ENCODE assay signal across 10 mouse cellular contexts in the genomic region with DNA sequence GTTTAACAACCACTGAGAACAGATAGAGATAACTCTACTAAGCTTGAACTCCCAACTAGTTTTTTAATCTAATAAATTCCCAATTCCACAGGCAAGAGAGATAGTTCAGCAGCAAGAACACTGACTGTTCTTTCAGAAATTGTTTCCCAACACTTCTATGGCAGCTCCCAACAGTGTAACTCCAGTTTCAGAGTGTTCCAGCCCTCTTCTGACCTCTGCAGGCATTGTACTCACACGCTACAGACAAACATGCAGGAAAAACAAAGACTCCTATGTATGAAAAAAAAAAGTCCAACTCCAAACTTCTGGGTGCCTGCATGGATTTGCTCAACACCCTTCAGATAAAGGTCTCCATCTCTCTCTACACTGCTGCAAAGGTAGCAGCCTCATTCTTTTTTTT. TPM values are rescaled to one million over a fixed set of nuclear protein-coding genes. Genes with fewer than 3 reads are reported as not detected.
DNase-seq lines count a peak whose midpoint lies in the region; ATAC-seq and TF ChIP-seq lines count a peak whose summit lies in the region.
"Had no signal": no experiment of that assay in that cellular context is flagged by ENCODE, and none has a peak within 500 bp of the region (broad histone marks: within the 10 kb centered on the region; RNA-seq: fewer than 3 reads in every experiment).

No protein-coding gene starts in this region.

- H3K27ac ChIP-seq in heart, postnatal 0 days (ENCODE audit: low read depth), result no peak overlapping the region
- no peak overlapping the region for H3K27ac ChIP-seq in hindbrain, embryonic 12.5 days
- peak overlapping the region; percentile 5; the same call in 1 of the 2 replicates for H3K27ac ChIP-seq in liver, postnatal 0 days (ENCODE audit: low read depth)

- H3K4me2 ChIP-seq in heart, postnatal 0 days (ENCODE audit: low read depth, low read length), result peak overlapping the region; percentile 15; the same call in 1 of the 2 replicates
- H3K4me2 ChIP-seq in hindbrain, embryonic 12.5 days (replicated peaks), result peak overlapping the region; percentile 60
- H3K4me2 ChIP-seq in liver, postnatal 0 days (ENCODE audit: low read depth, low read length), result peak overlapping the region; percentile 76

- H3K4me1 ChIP-seq in heart, postnatal 0 days (ENCODE audit: control insufficient read depth, insufficient read depth), result peaks cover 27% of the 10 kb centered on the region
- H3K4me1 ChIP-seq in hindbrain, embryonic 12.5 days, result peaks cover 34% of the 10 kb centered on the region
- peaks cover 45% of the 10 kb centered on the region for H3K4me1 ChIP-seq in liver, postnatal 0 days (ENCODE audit: insufficient read depth)

- peaks cover 29% of the 10 kb centered on the region for H3K36me3 ChIP-seq in heart, postnatal 0 days (replicated peaks; ENCODE audit: control insufficient read depth, insufficient read depth, low read length)
- peaks cover 33% of the 10 kb centered on the region for H3K36me3 ChIP-seq in hindbrain, embryonic 12.5 days
- peaks cover 50% of the 10 kb centered on the region for H3K36me3 ChIP-seq in liver, postnatal 0 days (replicated peaks; ENCODE audit: insufficient read depth, low read length)

- no peak for TF ChIP-seq EP300 in heart, postnatal 0 days (IDR thresholded peaks at IDR 0.05; ENCODE audit: low read depth)
- TF ChIP-seq EP300 in liver, postnatal 0 days (IDR thresholded peaks at IDR 0.05; ENCODE audit: low read depth), result no peak

- no peaks in the 10 kb centered on the region for H3K27me3 ChIP-seq in heart, postnatal 0 days (ENCODE audit: control insufficient read depth, insufficient read depth, low read length)
- no peaks in the 10 kb centered on the region for H3K27me3 ChIP-seq in hindbrain, embryonic 12.5 days
- no peaks in the 10 kb centered on the region for H3K27me3 ChIP-seq in liver, postnatal 0 days (ENCODE audit: insufficient read depth, low read length)

- no peak for ATAC-seq in heart, postnatal 0 days (ENCODE audit: insufficient read depth, low read depth)
- no peak for ATAC-seq in hindbrain, embryonic 12.5 days (ENCODE audit: low FRiP score)
- no peak for ATAC-seq in liver, postnatal 0 days
- ATAC-seq in CD4-positive, CD25-positive, alpha-beta regulatory T cell, adult 4 months, result no peak
- ATAC-seq in megakaryocyte, adult 5-6 weeks (ENCODE audit: poor library complexity, severe bottlenecking), result no peak

- no peak for DNase-seq in heart, postnatal 0 days (ENCODE audit: low spot score)
- DNase-seq in heart, adult 18-20 months, result no peak
- DNase-seq in NIH3T3 (ENCODE audit: low read depth), result peak; percentile 52
- DNase-seq in liver, postnatal 0 days, result no peak
- DNase-seq in cerebellum, postnatal 25 days, result no peak
- DNase-seq: gastrocnemius, postnatal 10 days; lung, postnatal 36 days had no signal

- WGBS in heart, postnatal 0 days, result 16% methylated on average over 1 of the region's 1 CpGs
- 28% methylated on average over 1 of the region's 1 CpGs for WGBS in hindbrain, embryonic 12.5 days
- WGBS in liver, postnatal 0 days (ENCODE audit: insufficient replicate concordance), result 39% methylated on average over 1 of the region's 1 CpGs

- no peaks in the 10 kb centered on the region for H3K9me3 ChIP-seq in heart, postnatal 0 days (replicated peaks; ENCODE audit: control insufficient read depth, low read length)
- H3K9me3 ChIP-seq in hindbrain, embryonic 12.5 days (replicated peaks), result no peaks in the 10 kb centered on the region
- H3K9me3 ChIP-seq in liver, postnatal 0 days (ENCODE audit: low read length), result no peaks in the 10 kb centered on the region

- no peak for TF ChIP-seq CTCF in heart, postnatal 0 days (IDR thresholded peaks at IDR 0.05; ENCODE audit: low read depth)
- TF ChIP-seq CTCF in liver, postnatal 0 days (IDR thresholded peaks at IDR 0.05; ENCODE audit: low read depth), result no peak

- H3K9ac ChIP-seq in heart, postnatal 0 days (replicated peaks; ENCODE audit: low read depth, low read length), result no peak overlapping the region
- H3K9ac ChIP-seq in hindbrain, embryonic 12.5 days, result peak overlapping the region; percentile 92; the same call in 1 of the 2 replicates
- peak overlapping the region; percentile 18; the same call in 1 of the 2 replicates for H3K9ac ChIP-seq in liver, postnatal 0 days (replicated peaks)

- H3K4me3 ChIP-seq in heart, postnatal 0 days (ENCODE audit: low read depth, low read length), result no peak overlapping the region
- peak overlapping the region; percentile 93 for H3K4me3 ChIP-seq in hindbrain, embryonic 12.5 days
- no peak overlapping the region; the same call in 1 of the 2 replicates for H3K4me3 ChIP-seq in liver, postnatal 0 days (ENCODE audit: low read depth, low read length)

RNA-seq across cellular contexts. Expression of a gene that starts 2.3 kb away (rescaled TPM):
- 97.3 and 101 TPM in 2 replicates for total RNA-seq in heart, postnatal 0 days (2014; rRNA removed; ENCODE audit: low replicate concordance)
- polyA plus RNA-seq in heart, postnatal 0 days (2015; fragmentation: Nextera tagmentation; extraction: Ambion mirVana), result 221 and 222 TPM in 2 replicates
- total RNA-seq in heart, adult 18-20 months (2021), result 10 to 100 TPM; 74.1 to 78.0 TPM
- 465 and 467 TPM in 2 replicates for polyA plus RNA-seq in hindbrain, embryonic 12.5 days (2016; fragmentation: Nextera tagmentation; extraction: Ambion mirVana)
- 163 and 167 TPM in 2 replicates for polyA plus RNA-seq in liver, postnatal 0 days (2015; fragmentation: Nextera tagmentation; extraction: Ambion mirVana)
- 100 to 1,000 TPM; 252 to 315 TPM for polyA plus RNA-seq in CD4-positive, CD25-positive, alpha-beta regulatory T cell, adult 4 months (2017; shearing (Covaris generic))
- total RNA-seq in megakaryocyte, adult 5-6 weeks (2015), result 174 and 182 TPM in 2 replicates
- 86.5 and 88.9 TPM in 2 replicates for total RNA-seq in megakaryocyte, adult 5-6 weeks (2017)

RNA-seq across cellular contexts. Expression of a gene that starts 2.6 kb away (rescaled TPM):
- 13.5 and 20.8 TPM in 2 replicates for total RNA-seq in heart, postnatal 0 days (2014; rRNA removed; ENCODE audit: low replicate concordance)
- polyA plus RNA-seq in heart, postnatal 0 days (2015; fragmentation: Nextera tagmentation; extraction: Ambion mirVana), result 32.2 and 33.7 TPM in 2 replicates
- total RNA-seq in heart, adult 18-20 months (2021), result 10 to 100 TPM; 22.4 to 30.2 TPM
- polyA plus RNA-seq in hindbrain, embryonic 12.5 days (2016; fragmentation: Nextera tagmentation; extraction: Ambion mirVana), result 33.3 and 33.8 TPM in 2 replicates
- polyA plus RNA-seq in liver, postnatal 0 days (2015; fragmentation: Nextera tagmentation; extraction: Ambion mirVana), result 32.2 and 34.2 TPM in 2 replicates
- polyA plus RNA-seq in CD4-positive, CD25-positive, alpha-beta regulatory T cell, adult 4 months (2017; shearing (Covaris generic)), result 10 to 100 TPM; 79.6 to 86.0 TPM
- 60.9 and 69.8 TPM in 2 replicates for total RNA-seq in megakaryocyte, adult 5-6 weeks (2015)
- 79.7 and 84.8 TPM in 2 replicates for total RNA-seq in megakaryocyte, adult 5-6 weeks (2017)

RNA-seq across cellular contexts. Expression of a gene that starts 45.1 kb away (rescaled TPM):
- 14.0 and 15.4 TPM in 2 replicates for total RNA-seq in heart, postnatal 0 days (2014; rRNA removed; ENCODE audit: low replicate concordance)
- polyA plus RNA-seq in heart, postnatal 0 days (2015; fragmentation: Nextera tagmentation; extraction: Ambion mirVana), result 7.0 TPM in 2 replicates
- total RNA-seq in heart, adult 18-20 months (2021), result 1 to 10 TPM; 2.9 to 3.0 TPM
- 16.1 and 17.7 TPM in 2 replicates for polyA plus RNA-seq in hindbrain, embryonic 12.5 days (2016; fragmentation: Nextera tagmentation; extraction: Ambion mirVana)
- 1.9 and 2.3 TPM in 2 replicates for polyA plus RNA-seq in liver, postnatal 0 days (2015; fragmentation: Nextera tagmentation; extraction: Ambion mirVana)
- polyA plus RNA-seq in CD4-positive, CD25-positive, alpha-beta regulatory T cell, adult 4 months (2017; shearing (Covaris generic)), result 1 to 10 TPM; 9.6 to 9.8 TPM
- total RNA-seq in megakaryocyte, adult 5-6 weeks (2015), result 3.0 and 3.3 TPM in 2 replicates
- 9.3 and 9.4 TPM in 2 replicates for total RNA-seq in megakaryocyte, adult 5-6 weeks (2017)

RNA-seq across cellular contexts. Expression of a gene that starts 45.4 kb away (rescaled TPM):
- total RNA-seq in heart, postnatal 0 days (2014; rRNA removed; ENCODE audit: low replicate concordance), result 1.4 and 1.9 TPM in 2 replicates
- 3.4 and 3.8 TPM in 2 replicates for polyA plus RNA-seq in heart, postnatal 0 days (2015; fragmentation: Nextera tagmentation; extraction: Ambion mirVana)
- total RNA-seq in heart, adult 18-20 months (2021), result 10 to 100 TPM; 18.9 to 24.9 TPM
- 1.7 and 1.8 TPM in 2 replicates for polyA plus RNA-seq in hindbrain, embryonic 12.5 days (2016; fragmentation: Nextera tagmentation; extraction: Ambion mirVana)
- polyA plus RNA-seq in liver, postnatal 0 days (2015; fragmentation: Nextera tagmentation; extraction: Ambion mirVana), result 0.15 TPM in 1 of 2 replicates, not detected in the other
- polyA plus RNA-seq in CD4-positive, CD25-positive, alpha-beta regulatory T cell, adult 4 months (2017; shearing (Covaris generic)), result under 1 TPM in 1 of 2 experiments, not detected in 1; 0.46 TPM
- total RNA-seq in megakaryocyte, adult 5-6 weeks (2015), result not detected in 2 replicates
- 1.3 TPM in 1 of 2 replicates, not detected in the other for total RNA-seq in megakaryocyte, adult 5-6 weeks (2017)

Comparison
In these comparisons a context has a peak if more than half of its experiments do, and no peak if none do; other contexts are left out.
1. H3K4me2 ChIP-seq: peak in every context shown above with its lines; median percentile 76 in liver, postnatal 0 days; 60 in hindbrain, embryonic 12.5 days; 15 in heart, postnatal 0 days.